Mouse (Mus musculus) intestine, embryonic 16.5 days (tissue): Measurements from ENCODE around the gene Zscan20. TPM values are rescaled to one million over a fixed set of nuclear protein-coding genes. Genes with fewer than 3 reads are reported as not detected.

Experiments
- ATAC-seq: fragments of 200-750 bp; cut with Nextera tagmentation; 2 replicates; pipeline ENCODE4 v1.8.0; 2017; ENCODE audit warnings: moderate TSS enrichment, moderate library complexity
- H3K27ac ChIP-seq: fragments of 300-500 bp; sonication (generic); 2 replicates; pipeline ENCODE4 v1.5.1; 2014; ENCODE audit warnings: mild to moderate bottlenecking, low read length
- H3K27me3 ChIP-seq: fragments of 300-500 bp; sonication (generic); replicated peaks from 2 replicates; pipeline ENCODE4 v1.6.1; 2014; ENCODE audit warnings: low read length, control low read depth, mixed read lengths; ENCODE audit not compliant: control insufficient read depth, insufficient read depth
- H3K36me3 ChIP-seq: fragments of 300-500 bp; sonication (generic); 2 replicates; pipeline ENCODE4 v1.6.1; 2014; ENCODE audit warnings: low read length, control low read depth; ENCODE audit not compliant: control insufficient read depth, insufficient read depth
- H3K4me1 ChIP-seq: fragments of 300-500 bp; sonication (generic); 2 replicates; pipeline ENCODE4 v1.6.1; 2014; ENCODE audit warnings: low read length, control low read depth, mixed read lengths; ENCODE audit not compliant: control insufficient read depth, insufficient read depth
- H3K4me2 ChIP-seq: fragments of 300-500 bp; sonication (generic); 2 replicates; pipeline ENCODE4 v1.6.1; 2014; ENCODE audit warnings: low read depth, low read length, control low read depth
- H3K4me3 ChIP-seq: fragments of 300-500 bp; sonication (generic); 2 replicates; pipeline ENCODE4 v1.5.1; 2014; ENCODE audit warnings: mild to moderate bottlenecking, low read length
- H3K9ac ChIP-seq: fragments of 300-500 bp; sonication (generic); 2 replicates; pipeline ENCODE4 v1.6.1; 2014; ENCODE audit warnings: low read depth, low read length
- H3K9me3 ChIP-seq: fragments of 300-500 bp; sonication (generic); 2 replicates; pipeline ENCODE4 v1.6.1; 2016; ENCODE audit warnings: low read length, control low read depth; ENCODE audit not compliant: control insufficient read depth
- WGBS: fragments of 180-500 bp; shearing (Covaris S2); extraction: QIAGEN DNeasy Blood & Tissue Kit; methylation state at CpG from one replicate; pipeline ENCODE4 v1.1.7; 2014; 5-methylcytosine and 5-hydroxymethylcytosine counted together
- polyA plus RNA-seq: library from polyadenylated mRNA; unstranded; fragments of >200 nt; fragmentation: Nextera tagmentation; extraction: Ambion mirVana; gene quantifications from 2 replicates; pipeline ENCODE4 v1.2.1, GENCODE M21; 2015

The Zscan20 gene
- polyA plus RNA-seq, result 2.3 and 2.8 TPM in 2 replicates

GRCm38 (mm10) chr4:128609925-128610402 lies at the start of gene Zscan20:
Zscan20 (minus strand) TSS chr4:128610098.
- peak; percentile 98 for ATAC-seq
- Histone ChIP-seq H3K9me3 (no peaks in the 10 kb centered on the region), H3K27me3 (no peaks in the 10 kb centered on the region), H3K4me3 (peak within 1 kb of the TSS; percentile 62), H3K9ac (peak within 1 kb of the TSS; percentile 70), H3K36me3 (no peaks in the 10 kb centered on the region), H3K4me2 (peak within 1 kb of the TSS; percentile 78), H3K27ac (peak within 1 kb of the TSS; percentile 39; the same call in 1 of the 2 replicates), H3K4me1 (peaks cover 14% of the 10 kb centered on the region)
- WGBS, result 0% methylated on average over 24 of the region's 24 CpGs

- peak overlapping the region; percentile 57; the same call in 1 of the 2 replicates for H3K27ac ChIP-seq
- H3K27me3 ChIP-seq, result no peaks in the 10 kb centered on the region
- ATAC-seq, result no peak
- no peaks in the 10 kb centered on the region for H3K9me3 ChIP-seq
- peak overlapping the region; percentile 93 for H3K9ac ChIP-seq
- no peaks in the 10 kb centered on the region for H3K36me3 ChIP-seq
- peaks cover 14% of the 10 kb centered on the region; the same call in 1 of the 2 replicates for H3K4me1 ChIP-seq
- H3K4me2 ChIP-seq, result peak overlapping the region; percentile 96
- peak overlapping the region; percentile 74 for H3K4me3 ChIP-seq
- 6% methylated on average over 12 of the region's 12 CpGs for WGBS
Observed at GRCm38 (mm10) chr4:128655446-128655845, 45.5 kb upstream of the Zscan20 start.

GRCm38 (mm10) chr4:128654505-128655381 lies 44.8 kb upstream of the Zscan20 start, which contains the start of gene Phc2:
Phc2 (plus strand) TSS chr4:128654702.
- H3K4me1 ChIP-seq, result peaks cover 14% of the 10 kb centered on the region; the same call in 1 of the 2 replicates
- peak within 1 kb of the TSS; percentile 96 for H3K4me2 ChIP-seq
- peak; percentile 98 for ATAC-seq
- H3K9me3 ChIP-seq, result no peaks in the 10 kb centered on the region
- H3K36me3 ChIP-seq, result no peaks in the 10 kb centered on the region
- peak within 1 kb of the TSS; percentile 74 for H3K4me3 ChIP-seq
- H3K27ac ChIP-seq, result peak within 1 kb of the TSS; percentile 57
- no peaks in the 10 kb centered on the region for H3K27me3 ChIP-seq
- WGBS, result under 1% methylated on average over 69 of the region's 85 CpGs
- H3K9ac ChIP-seq, result peak within 1 kb of the TSS; percentile 93

- Histone ChIP-seq H3K9ac (no peak overlapping the region), H3K27me3 (no peaks in the 10 kb centered on the region), H3K36me3 (no peaks in the 10 kb centered on the region), H3K4me2 (no peak overlapping the region), H3K4me1 (peaks cover 25% of the 10 kb centered on the region), H3K4me3 (no peak overlapping the region), H3K27ac (no peak overlapping the region), H3K9me3 (no peaks in the 10 kb centered on the region)
- WGBS, result 34% methylated on average over 5 of the region's 5 CpGs
- ATAC-seq, result no peak
Observed at GRCm38 (mm10) chr4:128652584-128653298, 42.8 kb upstream of the Zscan20 start.

GRCm38 (mm10) chr4:128651530-128651929 lies 41.6 kb upstream of the Zscan20 start:
- no peak overlapping the region for H3K4me2 ChIP-seq
- no peaks in the 10 kb centered on the region for H3K36me3 ChIP-seq
- H3K9me3 ChIP-seq, result no peaks in the 10 kb centered on the region
- no peak for ATAC-seq
- H3K27ac ChIP-seq, result no peak overlapping the region
- H3K4me3 ChIP-seq, result no peak overlapping the region
- 59% methylated on average over 3 of the region's 3 CpGs for WGBS
- no peak overlapping the region for H3K9ac ChIP-seq
- H3K4me1 ChIP-seq, result peaks cover 31% of the 10 kb centered on the region
- H3K27me3 ChIP-seq, result no peaks in the 10 kb centered on the region

- peak; percentile 76 for ATAC-seq
- no peaks in the 10 kb centered on the region for H3K9me3 ChIP-seq
- WGBS, result 41% methylated on average over 8 of the region's 8 CpGs
Observed at GRCm38 (mm10) chr4:128648567-128649255, 38.8 kb upstream of the Zscan20 start.

GRCm38 (mm10) chr4:128646762-128647161 lies 36.9 kb upstream of the Zscan20 start:
- no peak for ATAC-seq
- Histone ChIP-seq H3K4me1 (peaks cover 21% of the 10 kb centered on the region), H3K27me3 (no peaks in the 10 kb centered on the region), H3K27ac (no peak overlapping the region), H3K4me3 (no peak overlapping the region), H3K9me3 (no peaks in the 10 kb centered on the region), H3K4me2 (no peak overlapping the region), H3K9ac (no peak overlapping the region), H3K36me3 (no peaks in the 10 kb centered on the region)
- WGBS, result 26% methylated on average over 7 of the region's 7 CpGs

More at GRCm38 (mm10) chr4:128648567-128649255, 38.8 kb upstream of the Zscan20 start:
- Histone ChIP-seq H3K27ac (peak overlapping the region; percentile 78), H3K4me2 (0 out of 2 replicates have a peak overlapping the region, but pooled peaks have one; percentile 5), H3K9ac (no peak overlapping the region), H3K4me1 (peaks cover 22% of the 10 kb centered on the region), H3K4me3 (no peak overlapping the region), H3K27me3 (no peaks in the 10 kb centered on the region), H3K36me3 (no peaks in the 10 kb centered on the region)

GRCm38 (mm10) chr4:128645896-128646295 lies 36.0 kb upstream of the Zscan20 start:
- Histone ChIP-seq H3K9me3 (no peaks in the 10 kb centered on the region), H3K4me2 (no peak overlapping the region), H3K27me3 (no peaks in the 10 kb centered on the region), H3K27ac (no peak overlapping the region), H3K9ac (no peak overlapping the region), H3K36me3 (no peaks in the 10 kb centered on the region), H3K4me1 (peaks cover 23% of the 10 kb centered on the region), H3K4me3 (no peak overlapping the region)
- 63% methylated on average over 6 of the region's 6 CpGs for WGBS
- no peak for ATAC-seq
